Mouse (Mus musculus) liver, embryonic 16.5 days (tissue): ENCODE measurements around the gene Ptpro. TPM values are rescaled to one million over a fixed set of nuclear protein-coding genes. Genes with fewer than 3 reads are reported as not detected.
A peak's percentile ranks its signal among the peaks of the same experiment; 100 is the strongest.

Experiments used
- ATAC-seq: fragments of 200-750 bp; cut with Nextera tagmentation; 2 replicates; pipeline ENCODE4 v1.8.0; 2017; ENCODE audit warnings: low read depth, mild to moderate bottlenecking, moderate number of reproducible peaks, moderate library complexity
- H3K27ac ChIP-seq: fragments of 300-500 bp; sonication (generic); 2 replicates; pipeline ENCODE4 v1.5.1; 2014; ENCODE audit warnings: mild to moderate bottlenecking, low read length
- H3K27me3 ChIP-seq: fragments of 300-500 bp; sonication (generic); 2 replicates; pipeline ENCODE4 v1.6.1; 2014; ENCODE audit warnings: low read depth, low read length, mixed read lengths; ENCODE audit not compliant: control insufficient read depth, insufficient read depth
- H3K36me3 ChIP-seq: fragments of 300-500 bp; sonication (generic); 2 replicates; pipeline ENCODE4 v1.6.1; 2014; ENCODE audit warnings: mild to moderate bottlenecking; ENCODE audit not compliant: control insufficient read depth, insufficient read depth
- H3K4me1 ChIP-seq: fragments of 300-500 bp; sonication (generic); 2 replicates; pipeline ENCODE4 v1.6.1; 2014; ENCODE audit warnings: low read depth, low read length, mixed read lengths; ENCODE audit not compliant: control insufficient read depth
- H3K4me2 ChIP-seq: fragments of 300-500 bp; sonication (generic); 2 replicates; pipeline ENCODE4 v1.6.1; 2014; ENCODE audit warnings: low read depth, low read length, mixed read lengths
- H3K4me3 ChIP-seq: fragments of 300-500 bp; sonication (generic); 2 replicates; pipeline ENCODE4 v1.5.1; 2014; ENCODE audit warnings: low read depth, mild to moderate bottlenecking, low read length
- H3K9ac ChIP-seq: fragments of 300-500 bp; sonication (generic); 2 replicates; pipeline ENCODE4 v1.6.1; 2014; ENCODE audit warnings: low read depth, low read length
- H3K9me3 ChIP-seq: fragments of 300-500 bp; sonication (generic); replicated peaks from 2 replicates; pipeline ENCODE4 v1.6.1; 2016; ENCODE audit warnings: low read length; ENCODE audit not compliant: control insufficient read depth
- WGBS: fragments of 180-500 bp; shearing (Covaris S2); extraction: QIAGEN DNeasy Blood & Tissue Kit; methylation state at CpG from one replicate; pipeline ENCODE4 v1.1.7; 2014; ENCODE audit not compliant: insufficient replicate concordance; 5-methylcytosine and 5-hydroxymethylcytosine counted together
- polyA plus RNA-seq: library from polyadenylated mRNA; unstranded; fragments of >200 nt; fragmentation: Nextera tagmentation; extraction: Ambion mirVana; gene quantifications from 2 replicates; pipeline ENCODE4 v1.2.1, GENCODE M21; 2015

Gene Ptpro
- polyA plus RNA-seq, 1 experiment from 2014 or later, result 1.3 TPM

GRCm38 (mm10) chr6:137386344-137386743 lies 134.2 kb downstream of the Ptpro start:
- no peaks in the 10 kb centered on the region for H3K4me1 ChIP-seq
- no peaks in the 10 kb centered on the region for H3K27me3 ChIP-seq
- ATAC-seq, result no peak
- no peak overlapping the region for H3K9ac ChIP-seq
- H3K27ac ChIP-seq, result no peak overlapping the region
- no peaks in the 10 kb centered on the region for H3K9me3 ChIP-seq
- H3K4me2 ChIP-seq, result no peak overlapping the region
- no peaks in the 10 kb centered on the region for H3K36me3 ChIP-seq
- H3K4me3 ChIP-seq, result no peak overlapping the region
- WGBS, result 52% methylated on average over 4 of the region's 4 CpGs

- WGBS, result 27% methylated on average over 4 of the region's 4 CpGs
- Histone ChIP-seq H3K4me3 (no peak overlapping the region), H3K9ac (no peak overlapping the region), H3K4me2 (no peak overlapping the region), H3K27ac (no peak overlapping the region), H3K4me1 (no peaks in the 10 kb centered on the region), H3K27me3 (no peaks in the 10 kb centered on the region), H3K9me3 (no peaks in the 10 kb centered on the region), H3K36me3 (no peaks in the 10 kb centered on the region)
- peak; percentile 75 for ATAC-seq
These were observed 134.8 kb downstream of the Ptpro start for GRCm38 (mm10) chr6:137386935-137387334.

GRCm38 (mm10) chr6:137395075-137395474 lies 143.0 kb downstream of the Ptpro start:
- Histone ChIP-seq H3K4me2 (no peak overlapping the region), H3K4me1 (no peaks in the 10 kb centered on the region), H3K27me3 (no peaks in the 10 kb centered on the region), H3K9ac (no peak overlapping the region), H3K9me3 (no peaks in the 10 kb centered on the region), H3K36me3 (no peaks in the 10 kb centered on the region), H3K27ac (no peak overlapping the region), H3K4me3 (no peak overlapping the region)
- 49% methylated on average over 7 of the region's 7 CpGs for WGBS
- no peak for ATAC-seq

- H3K4me2 ChIP-seq, result no peak overlapping the region
- no peaks in the 10 kb centered on the region for H3K4me1 ChIP-seq
- H3K27ac ChIP-seq, result no peak overlapping the region
- no peaks in the 10 kb centered on the region for H3K27me3 ChIP-seq
- WGBS, result 49% methylated on average over 4 of the region's 4 CpGs
- no peaks in the 10 kb centered on the region for H3K9me3 ChIP-seq
- H3K4me3 ChIP-seq, result no peak overlapping the region
- H3K36me3 ChIP-seq, result no peaks in the 10 kb centered on the region
- no peak overlapping the region for H3K9ac ChIP-seq
- no peak for ATAC-seq
These were observed 144.1 kb downstream of the Ptpro start for GRCm38 (mm10) chr6:137396106-137396793.

- ATAC-seq, result no peak
- no peak overlapping the region for H3K27ac ChIP-seq
- 51% methylated on average over 2 of the region's 2 CpGs for WGBS
These were observed 145.2 kb downstream of the Ptpro start for GRCm38 (mm10) chr6:137397358-137397757.

GRCm38 (mm10) chr6:137404196-137404595 lies 152.1 kb downstream of the Ptpro start:
- Histone ChIP-seq H3K4me1 (no peaks in the 10 kb centered on the region), H3K9ac (no peak overlapping the region), H3K27me3 (no peaks in the 10 kb centered on the region), H3K36me3 (no peaks in the 10 kb centered on the region), H3K4me2 (no peak overlapping the region), H3K4me3 (no peak overlapping the region), H3K9me3 (no peaks in the 10 kb centered on the region), H3K27ac (no peak overlapping the region)
- no peak for ATAC-seq
- 59% methylated on average over 4 of the region's 4 CpGs for WGBS

More at GRCm38 (mm10) chr6:137397358-137397757, 145.2 kb downstream of the Ptpro start:
- H3K4me3 ChIP-seq, result no peak overlapping the region
- no peaks in the 10 kb centered on the region for H3K4me1 ChIP-seq
- H3K27me3 ChIP-seq, result no peaks in the 10 kb centered on the region
- no peaks in the 10 kb centered on the region for H3K9me3 ChIP-seq
- no peaks in the 10 kb centered on the region for H3K36me3 ChIP-seq
- H3K9ac ChIP-seq, result no peak overlapping the region
- H3K4me2 ChIP-seq, result no peak overlapping the region

- Histone ChIP-seq H3K9ac (no peak overlapping the region), H3K9me3 (no peaks in the 10 kb centered on the region), H3K4me3 (no peak overlapping the region), H3K27me3 (no peaks in the 10 kb centered on the region), H3K36me3 (no peaks in the 10 kb centered on the region), H3K4me1 (no peaks in the 10 kb centered on the region), H3K27ac (no peak overlapping the region), H3K4me2 (no peak overlapping the region)
- WGBS, result 49% methylated on average over 2 of the region's 2 CpGs
- ATAC-seq, result no peak
These were observed 153.6 kb downstream of the Ptpro start for GRCm38 (mm10) chr6:137405690-137406089.

- H3K27ac ChIP-seq, result no peak overlapping the region
- no peaks in the 10 kb centered on the region for H3K9me3 ChIP-seq
- 30% methylated on average over 3 of the region's 3 CpGs for WGBS
- H3K9ac ChIP-seq, result no peak overlapping the region
- H3K4me3 ChIP-seq, result no peak overlapping the region
- no peak for ATAC-seq
- H3K36me3 ChIP-seq, result no peaks in the 10 kb centered on the region
- no peaks in the 10 kb centered on the region for H3K27me3 ChIP-seq
- no peaks in the 10 kb centered on the region for H3K4me1 ChIP-seq
- H3K4me2 ChIP-seq, result no peak overlapping the region
These were observed 158.4 kb downstream of the Ptpro start for GRCm38 (mm10) chr6:137410510-137410909.

GRCm38 (mm10) chr6:137411901-137412378 lies 159.8 kb downstream of the Ptpro start:
- Histone ChIP-seq H3K27me3 (no peaks in the 10 kb centered on the region), H3K27ac (no peak overlapping the region), H3K36me3 (no peaks in the 10 kb centered on the region), H3K4me1 (no peaks in the 10 kb centered on the region), H3K4me2 (no peak overlapping the region), H3K9me3 (no peaks in the 10 kb centered on the region), H3K9ac (no peak overlapping the region), H3K4me3 (no peak overlapping the region)
- WGBS, result 52% methylated on average over 2 of the region's 2 CpGs
- no peak for ATAC-seq
